Mouse (Mus musculus) heart, adult 9 months (tissue): ENCODE measurements around the gene Serpine3.

ENCODE experiments used
- DNase-seq, 2 experiments: peaks; one replicate each; pipeline ENCODE4 v3.0.0; 2022; ENCODE audit warnings: low spot score in 2 of 2

The Serpine3 gene

DNA sequence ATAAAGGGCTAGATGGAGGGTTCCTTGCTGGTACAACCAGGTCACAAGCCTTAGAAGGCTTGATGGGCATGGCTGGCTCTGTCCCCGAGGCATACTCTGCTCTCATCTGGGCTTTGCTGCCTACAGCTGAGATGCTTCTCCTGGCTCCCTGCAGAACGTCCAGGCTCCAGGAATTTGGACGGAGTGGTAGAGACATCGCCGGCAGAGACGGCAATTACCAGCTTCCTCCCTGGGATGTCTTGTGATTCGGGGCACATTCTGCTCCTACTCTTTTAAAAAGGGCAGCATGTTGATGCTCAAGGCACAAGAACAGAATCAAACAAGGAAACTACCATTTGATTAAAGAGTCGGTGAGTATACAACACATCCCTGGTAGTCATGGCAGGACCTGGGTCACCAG, at the start of gene Serpine3:
Serpine3 (plus strand) TSS at position 301 of the 400 bp plus-strand sequence.
- DNase-seq = no peak

DNA sequence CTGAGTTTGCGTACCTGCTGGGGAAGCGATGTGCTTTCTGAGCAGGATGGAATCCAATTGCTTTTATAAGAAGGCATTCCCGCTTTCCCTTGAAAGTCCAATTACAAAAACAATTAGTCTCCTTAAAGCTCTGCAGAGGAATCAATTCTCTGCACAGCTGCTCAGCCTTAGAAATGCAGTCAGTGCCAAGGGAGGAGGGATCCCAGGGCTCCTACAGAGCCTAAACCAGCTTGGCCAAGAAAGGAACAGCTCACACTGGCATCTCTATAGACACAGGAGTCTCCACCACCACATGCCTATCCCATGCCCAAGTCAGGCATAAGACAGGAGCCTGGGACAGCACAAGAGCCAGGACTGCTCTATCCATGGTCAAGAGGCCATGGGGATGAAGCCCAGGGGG, 41.1 kb upstream of the Serpine3 start:
- DNase-seq = no peak

DNA sequence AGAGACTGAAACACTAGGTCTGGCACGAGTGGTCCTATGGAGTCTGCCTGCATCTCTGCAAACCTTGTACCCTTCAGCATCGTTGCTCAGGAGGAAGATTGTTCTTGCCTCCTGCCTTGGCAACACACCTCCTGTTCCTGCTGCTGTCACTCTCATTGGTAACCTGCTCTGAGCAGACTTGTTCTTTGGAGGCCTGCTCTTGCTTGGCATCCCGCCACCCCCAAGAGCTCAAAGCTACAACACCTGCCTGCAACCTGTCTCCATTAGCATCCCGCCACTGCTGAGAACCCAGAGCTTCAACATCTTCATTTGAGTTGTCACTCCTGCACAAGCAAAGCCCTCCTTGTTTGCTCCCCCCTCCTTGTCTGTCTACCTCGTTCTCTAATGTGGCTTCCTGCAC, 35.5 kb upstream of the Serpine3 start:
- DNase-seq = no peak

DNA sequence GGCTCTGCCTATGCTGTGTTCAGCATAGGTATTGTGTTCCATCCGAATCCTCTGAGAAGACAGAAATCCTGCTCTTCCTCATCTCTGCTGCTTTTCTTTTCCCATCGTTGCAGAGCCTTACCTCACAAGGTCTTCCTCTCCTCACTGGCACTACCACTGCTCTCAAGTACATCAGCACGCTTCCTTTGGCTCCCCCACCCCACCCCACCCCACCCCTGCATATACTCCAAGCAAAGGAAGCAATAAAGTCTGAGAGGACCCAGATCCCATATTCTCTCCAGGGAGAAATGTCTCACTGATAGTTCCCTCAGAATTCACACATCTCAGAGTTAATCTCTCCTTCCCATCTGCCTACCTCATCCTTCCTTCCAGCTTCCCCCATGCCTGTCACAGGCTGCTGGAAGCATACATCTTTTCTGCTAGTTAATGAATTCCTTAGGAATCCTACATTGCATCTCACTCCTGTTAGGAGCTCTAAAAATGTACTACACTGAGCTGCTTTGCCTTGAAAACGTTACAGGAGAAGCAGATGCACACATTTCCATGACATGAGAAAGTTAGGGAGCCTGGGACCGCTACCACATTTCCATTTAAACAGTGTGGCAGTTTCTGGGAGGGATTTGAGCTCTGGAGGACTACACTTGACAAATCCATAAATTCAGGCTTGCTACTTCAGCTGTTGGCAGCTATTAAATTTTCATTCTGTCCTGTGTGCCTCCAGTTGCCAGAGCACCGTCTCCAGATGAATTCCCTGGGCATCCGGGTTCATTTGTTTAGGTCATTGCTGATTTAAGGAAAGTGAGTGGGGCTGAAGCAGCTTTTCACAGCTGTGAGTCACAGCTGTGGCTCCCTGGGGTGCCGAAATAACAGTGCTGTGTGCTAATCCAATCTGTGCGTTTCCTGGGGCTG, 25.8 kb upstream of the Serpine3 start:
- peak; percentile 10 to 11 for DNase-seq

DNA sequence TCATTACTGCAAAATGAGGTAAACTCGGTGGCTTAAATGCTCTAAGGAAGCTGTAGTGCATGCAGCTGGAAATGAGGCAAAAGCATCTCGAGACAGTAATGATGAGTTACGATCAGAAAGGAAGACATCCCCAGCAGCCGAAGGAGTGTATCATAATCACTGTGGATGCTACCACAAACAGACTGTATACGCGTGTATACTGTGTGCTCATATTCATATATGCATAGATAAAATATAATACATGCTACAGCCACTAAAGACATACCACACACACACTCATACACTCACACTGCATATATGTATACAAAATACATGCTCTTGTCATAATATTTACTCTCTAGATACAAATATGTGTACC, 25.1 kb upstream of the Serpine3 start:
- DNase-seq = no peak

DNA sequence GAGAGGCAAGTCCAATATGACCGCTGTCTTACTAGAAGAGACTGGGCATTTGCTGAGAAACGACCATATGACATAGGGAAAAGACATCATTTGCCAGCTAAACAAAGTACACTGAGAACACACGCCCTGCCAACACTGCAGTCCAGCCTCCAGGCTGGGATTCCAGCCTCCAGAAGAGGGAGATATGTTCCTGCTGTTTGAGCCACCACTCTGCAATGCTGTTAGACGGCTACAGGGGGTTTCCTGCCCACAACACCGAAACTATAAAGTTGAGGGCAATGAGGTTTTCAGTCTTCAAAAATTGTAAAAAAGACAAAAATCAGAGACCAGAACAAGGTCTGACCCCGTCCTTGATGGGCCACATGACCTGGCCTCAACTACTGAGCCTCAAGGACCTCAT, 24.4 kb upstream of the Serpine3 start:
- DNase-seq = peak; percentile 15 to 44

DNA sequence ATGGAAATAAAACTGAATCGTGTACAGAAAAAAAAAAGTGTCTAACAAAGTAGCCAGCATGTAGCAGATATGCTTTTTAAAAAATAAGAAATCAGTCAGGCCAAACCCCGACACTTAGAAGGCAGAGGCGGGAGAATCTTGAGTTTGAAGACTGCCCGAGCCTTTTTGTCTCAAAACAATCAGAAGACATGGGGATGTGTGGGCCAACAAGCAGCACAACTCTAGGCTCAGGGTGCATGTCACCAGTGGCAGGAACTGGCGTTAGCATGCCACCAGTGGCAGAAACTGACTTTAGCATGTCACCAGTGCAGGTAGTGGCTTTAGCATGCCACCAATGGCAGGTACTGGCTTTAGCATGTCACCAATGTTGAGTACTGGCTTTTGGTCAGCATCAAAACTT, 23.9 kb upstream of the Serpine3 start:
- DNase-seq = no peak

DNA sequence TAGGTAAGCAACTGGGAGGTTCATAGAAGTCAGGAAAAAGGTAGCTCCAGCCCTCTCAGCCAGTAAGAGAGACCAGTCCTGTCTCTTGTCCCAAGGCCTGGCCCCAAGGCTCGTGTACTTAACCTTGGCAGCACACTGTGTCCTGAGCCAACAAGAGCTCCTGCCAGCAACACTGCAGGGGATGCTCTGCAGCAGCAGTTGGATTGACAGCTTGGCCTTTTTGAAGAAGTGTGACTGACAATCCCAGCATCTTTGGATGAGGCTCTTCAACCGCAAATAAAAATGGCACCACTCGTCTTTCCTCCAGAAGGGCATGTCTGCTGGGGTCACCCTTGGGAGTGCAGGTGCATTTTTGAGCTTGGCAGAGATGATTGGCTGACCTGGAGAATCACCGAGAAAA, 23.1 kb upstream of the Serpine3 start:
- DNase-seq = no peak

DNA sequence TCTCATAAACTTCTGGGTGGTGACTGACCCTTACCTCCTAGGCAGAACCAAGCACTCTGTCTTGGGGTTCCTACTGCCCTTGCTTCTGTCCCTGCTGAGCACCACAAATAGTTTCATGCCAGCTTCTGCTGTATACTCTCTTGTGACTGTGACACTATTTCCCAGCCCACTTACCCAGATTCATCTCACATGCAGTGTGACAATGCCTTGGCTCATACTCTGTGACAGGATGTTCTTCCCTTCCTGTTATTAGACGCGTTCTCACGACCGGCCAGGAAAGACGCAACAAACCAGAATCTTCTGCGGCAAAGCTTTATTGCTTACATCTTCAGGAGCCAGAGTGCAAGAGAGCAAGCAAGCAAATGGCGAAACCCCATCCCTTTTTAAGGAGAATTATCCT, 21.1 kb upstream of the Serpine3 start:
- DNase-seq = peak in 1 of 2 experiments; percentile 13

DNA sequence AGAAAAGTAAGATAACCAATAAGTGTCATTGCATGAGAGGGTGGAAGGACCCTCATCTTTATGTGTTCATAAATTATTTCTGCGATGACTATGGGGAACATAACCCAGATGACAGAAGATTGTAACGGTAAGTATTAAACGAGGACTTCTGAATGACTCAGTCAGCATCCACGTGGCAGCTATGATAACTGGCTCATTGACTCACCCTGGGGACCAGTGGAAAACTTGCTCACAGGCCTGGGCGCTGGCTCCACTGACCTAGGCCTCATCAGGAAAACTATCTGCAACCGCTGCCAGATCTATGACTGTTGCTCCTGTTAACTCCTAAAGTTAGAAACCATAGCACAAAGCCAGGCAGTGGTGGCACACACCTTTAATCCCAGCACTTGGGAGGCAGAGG, 15.1 kb upstream of the Serpine3 start:
- no peak for DNase-seq

DNA sequence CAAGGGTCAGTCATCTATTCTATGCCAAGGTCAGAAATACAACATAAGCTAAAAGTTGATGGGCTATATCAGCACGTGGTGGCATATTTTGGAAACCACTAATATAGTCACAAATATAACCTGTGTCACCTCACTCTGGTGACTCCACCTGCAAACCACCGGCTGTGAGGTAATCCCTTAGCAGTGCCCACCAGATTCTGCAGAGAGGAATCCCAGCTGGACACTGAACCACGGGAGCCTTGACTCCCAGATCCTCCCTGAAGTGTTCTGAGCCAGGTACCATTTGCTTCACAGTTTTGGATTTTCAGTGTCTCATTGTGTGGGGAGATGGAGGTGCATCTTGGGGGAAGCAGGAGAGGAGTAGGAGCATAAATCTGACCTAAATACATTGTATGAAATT, 13.1 kb upstream of the Serpine3 start:
- DNase-seq = no peak

DNA sequence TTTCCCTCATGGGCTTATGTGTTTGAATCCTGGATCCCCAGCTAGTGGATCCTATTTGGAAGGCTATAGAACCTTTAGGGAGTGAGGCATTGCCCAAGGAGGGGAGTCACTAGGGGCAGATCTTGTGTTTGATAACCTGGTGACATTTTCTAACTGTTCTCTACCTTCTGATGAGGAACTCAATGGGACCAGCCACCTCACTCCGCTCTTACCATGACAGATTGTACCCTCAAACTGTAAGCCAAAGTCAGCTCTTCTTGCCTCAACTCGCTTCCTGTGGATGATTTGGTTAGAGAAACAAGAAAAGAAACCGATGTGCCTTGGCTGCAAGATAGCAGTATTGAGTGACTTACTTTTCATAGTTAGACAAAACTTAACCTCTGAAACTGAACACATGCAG, 11.7 kb upstream of the Serpine3 start:
- no peak for DNase-seq

DNA sequence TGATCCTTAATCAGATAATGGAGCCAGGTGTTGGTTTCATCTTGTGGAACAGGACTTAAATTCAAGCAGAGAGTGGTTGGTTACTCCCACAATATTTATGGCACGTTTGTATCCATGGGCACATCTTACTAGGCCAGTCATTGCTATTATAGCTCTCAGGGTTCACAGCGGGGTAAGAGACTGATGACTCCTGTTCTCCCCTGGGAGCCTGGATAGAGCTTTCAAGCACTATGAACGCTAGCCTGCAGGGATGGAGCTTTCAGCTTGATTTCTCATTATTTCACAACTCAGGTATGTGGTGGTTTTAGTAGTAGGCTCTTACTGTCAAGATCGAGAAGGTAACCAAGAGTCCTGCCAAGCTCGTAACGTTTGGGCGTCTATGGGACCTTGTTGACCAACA, 7.5 kb upstream of the Serpine3 start:
- no peak for DNase-seq

DNA sequence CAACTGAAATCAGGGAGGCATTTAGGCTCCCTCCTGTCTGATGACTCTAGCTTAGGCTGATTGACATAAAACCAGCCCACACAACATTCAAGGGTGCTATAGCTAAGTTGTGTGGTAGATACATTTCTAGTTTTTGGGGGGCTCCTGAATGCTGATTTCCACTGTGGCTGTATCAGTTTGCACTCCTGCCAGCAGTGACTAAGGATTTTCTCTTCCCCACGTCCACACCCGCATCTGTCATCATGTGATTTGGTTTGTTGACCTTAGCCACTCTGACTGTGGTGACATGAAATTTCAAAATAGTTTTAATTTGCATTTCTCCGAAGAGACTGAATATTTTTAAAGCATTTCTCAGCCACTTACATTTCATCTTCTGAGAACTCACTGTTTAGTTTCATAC, 6.0 kb upstream of the Serpine3 start:
- DNase-seq = no peak

DNA sequence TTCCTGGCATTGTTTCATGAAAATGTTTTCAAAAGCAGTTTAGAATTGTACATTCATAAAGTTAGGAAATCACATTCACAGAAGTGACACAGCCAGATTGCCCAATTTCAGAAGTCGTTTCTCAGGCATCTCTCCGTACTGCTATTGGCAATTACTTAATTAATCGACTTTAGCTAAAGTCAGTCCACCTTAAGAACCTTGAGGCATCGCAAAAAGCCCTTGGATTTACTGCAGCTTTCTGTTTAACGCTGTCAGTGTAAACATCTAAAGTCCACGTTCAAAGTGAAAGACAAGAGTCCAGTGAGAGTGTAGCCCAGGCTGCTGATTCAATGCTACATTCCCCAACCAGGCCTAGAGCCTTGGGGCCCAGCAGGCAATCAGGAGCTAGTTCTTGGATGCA, 1.1 kb upstream of the Serpine3 start:
- DNase-seq = no peak

DNA sequence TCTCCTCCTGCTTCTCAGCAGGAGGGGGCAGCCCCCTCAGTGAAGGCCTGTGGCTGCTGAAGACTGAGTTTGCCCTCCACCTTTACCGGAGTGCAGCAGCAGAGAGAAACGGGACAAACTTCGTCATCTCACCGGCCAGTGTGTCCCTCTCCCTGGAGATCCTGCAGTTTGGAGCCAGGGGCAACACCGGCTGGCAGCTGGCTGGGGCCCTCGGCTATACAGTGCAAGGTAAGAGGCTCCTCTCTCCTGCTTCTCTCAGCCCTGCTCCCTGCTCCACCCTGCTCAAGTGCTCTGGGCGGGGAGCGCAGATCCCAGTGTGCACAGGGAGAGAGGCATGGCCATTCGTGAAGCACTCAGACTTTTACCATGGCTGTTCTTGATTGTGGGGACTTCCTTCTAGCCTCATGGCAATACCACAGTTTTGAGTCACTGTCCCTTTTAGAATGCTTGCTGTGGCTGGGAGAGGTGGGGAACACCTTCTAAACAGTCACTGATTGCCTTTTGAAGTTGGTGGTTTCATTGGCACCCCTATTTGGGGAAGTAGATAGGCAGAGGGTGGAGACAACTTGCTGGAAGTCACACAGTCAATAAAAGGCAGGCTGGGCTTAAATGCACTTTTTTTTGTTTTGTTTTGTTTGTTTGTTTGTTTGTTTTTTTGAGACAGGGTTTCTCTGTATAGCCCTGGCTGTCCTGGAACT, 1.7 kb downstream of the Serpine3 start:
- DNase-seq = no peak

DNA sequence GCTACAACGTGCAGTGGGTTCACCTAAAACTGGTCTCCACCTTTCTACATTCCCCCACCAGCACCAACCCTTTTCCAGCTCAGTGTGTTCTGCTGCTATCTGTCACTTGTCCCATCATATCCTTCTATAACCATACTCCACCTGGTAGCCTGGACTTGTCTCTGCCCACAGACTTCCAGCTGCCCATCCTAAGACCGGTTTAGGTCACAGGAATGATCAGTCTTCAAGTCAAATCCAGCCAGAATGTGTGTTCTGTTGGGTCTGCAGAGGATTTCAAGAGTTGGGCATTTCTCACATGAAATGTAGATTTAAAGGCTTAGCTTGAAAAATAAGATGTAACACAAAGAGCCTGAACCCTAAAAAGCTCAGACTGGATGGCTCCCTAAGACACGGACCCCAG, 10.2 kb downstream of the Serpine3 start:
- DNase-seq = no peak

DNA sequence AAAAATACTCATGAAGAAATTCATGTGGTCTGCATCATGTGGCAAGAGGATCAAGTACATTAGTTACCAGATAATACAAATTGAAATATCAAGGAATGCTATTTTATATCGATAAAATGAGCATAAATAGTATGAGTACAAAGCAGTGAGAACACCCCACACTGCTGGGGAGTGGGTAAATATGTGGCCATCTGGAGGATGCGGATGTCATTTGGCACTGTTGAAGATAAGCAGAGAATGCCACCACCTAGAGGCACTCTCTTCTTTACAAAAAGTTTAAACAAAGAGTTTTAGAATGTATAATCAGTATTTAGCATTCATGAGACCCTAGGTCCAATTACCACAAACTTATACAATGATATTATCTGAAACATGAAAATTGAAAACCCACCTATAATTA, 54.7 kb downstream of the Serpine3 start:
- DNase-seq = no peak

DNA sequence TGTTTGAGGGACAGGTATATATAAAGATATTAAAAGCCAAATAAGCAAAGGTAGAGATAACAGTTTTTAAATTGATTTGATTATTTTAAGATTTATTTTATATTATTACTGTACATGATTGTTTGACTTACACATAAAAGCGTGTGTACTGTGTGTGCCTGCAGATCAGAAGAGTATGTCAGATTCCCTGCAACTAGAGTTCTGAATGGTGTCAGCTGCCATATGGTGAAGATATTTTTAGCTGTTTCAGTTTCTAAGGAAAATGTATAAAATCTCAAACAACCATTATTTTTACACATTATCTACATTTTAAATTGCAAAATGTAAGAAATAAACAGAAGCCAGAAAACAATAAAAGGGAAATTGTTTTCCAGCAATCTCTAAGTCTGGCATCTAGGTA, 58.2 kb downstream of the Serpine3 start:
- no peak for DNase-seq

DNA sequence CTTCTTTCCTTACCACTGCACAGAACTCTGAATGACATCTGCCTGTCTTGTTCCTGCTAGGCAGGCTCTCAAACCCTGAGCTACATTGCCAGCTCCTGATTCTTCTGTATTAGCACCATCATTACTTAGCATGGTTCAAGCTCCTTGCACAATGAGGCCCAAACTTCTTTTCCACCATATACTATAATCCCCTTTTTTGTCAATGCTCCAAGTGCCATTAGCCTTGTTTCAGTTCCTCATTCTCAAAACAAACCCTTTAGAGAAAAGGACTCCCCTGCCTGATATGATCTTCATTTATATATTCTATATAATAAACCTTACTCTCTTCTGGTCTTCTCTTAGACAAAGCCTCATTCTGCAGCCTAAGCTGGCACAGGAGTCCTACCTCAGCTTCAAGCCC, 61.1 kb downstream of the Serpine3 start:
- no peak for DNase-seq

DNA sequence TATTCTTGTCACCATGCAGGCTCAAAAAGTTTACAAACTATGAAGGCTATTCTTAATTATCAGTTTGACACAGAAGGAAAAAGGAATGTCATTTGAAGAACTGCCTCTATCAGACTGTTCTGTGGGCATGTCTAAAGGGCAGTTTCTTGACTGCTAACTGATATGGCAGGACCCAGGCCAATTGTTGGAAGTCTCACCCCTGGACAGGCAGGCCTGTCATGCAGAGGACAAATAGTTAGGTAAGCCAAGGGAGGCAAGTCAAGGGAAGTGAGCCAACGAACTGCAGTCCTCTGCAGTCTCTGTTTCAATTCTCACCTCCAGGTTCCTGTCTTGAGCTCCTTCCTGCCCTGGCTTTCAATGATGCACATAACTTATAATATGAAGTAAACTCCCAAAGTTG, 68.4 kb downstream of the Serpine3 start:
- peak; percentile 2 to 15 for DNase-seq

DNA sequence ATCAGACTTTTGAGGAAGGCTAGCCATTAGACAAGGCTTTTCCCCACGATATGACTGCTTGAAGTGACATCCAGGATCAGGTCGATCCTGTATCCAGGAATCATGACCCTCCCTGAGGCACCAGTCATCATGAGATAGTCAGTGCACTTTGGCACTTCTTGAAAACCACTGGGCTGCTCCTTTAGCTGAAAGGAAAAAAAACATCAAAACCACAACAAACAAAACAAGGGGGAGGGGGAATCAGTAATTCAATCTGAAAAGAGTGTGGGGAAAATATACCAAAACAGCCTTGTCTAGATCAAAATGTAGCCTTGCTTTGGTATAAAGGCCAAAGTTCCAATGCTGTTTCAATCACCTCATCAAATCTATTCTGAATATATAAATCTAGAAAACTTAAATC, 70.2 kb downstream of the Serpine3 start:
- no peak for DNase-seq

DNA sequence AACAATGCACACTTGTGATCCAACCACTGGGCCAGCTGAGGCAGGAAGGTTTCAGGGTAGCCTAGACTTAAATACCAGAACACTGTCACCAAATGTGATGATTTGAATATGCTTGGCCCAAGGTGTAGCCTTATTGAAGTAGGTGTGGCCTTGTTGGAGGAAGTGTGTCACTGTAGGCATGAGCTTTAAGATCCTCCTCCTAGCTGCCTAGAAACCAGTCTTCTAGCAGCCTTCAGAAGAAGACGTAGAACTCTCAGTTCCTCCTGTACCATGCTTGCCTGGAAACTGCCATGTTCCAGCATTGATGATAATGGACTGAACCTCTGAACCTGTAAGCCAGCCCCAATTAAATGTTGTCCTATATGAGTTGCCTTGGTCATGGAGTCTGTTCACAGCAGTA, 72.2 kb downstream of the Serpine3 start:
- DNase-seq = no peak
